Mouse (Mus musculus) lung, adult 18-20 months (tissue): ENCODE results near the gene Rps6ka2.
A peak's percentile ranks its signal among the peaks of the same experiment; 100 is the strongest.
"Not testable (repeated sequence)": the region's sequence is repeated elsewhere in the genome, so short reads cannot be mapped to it uniquely, and the experiment has no call there.

ENCODE experiments used
- DNase-seq, 2 experiments: peaks; one replicate each; pipeline ENCODE4 v3.0.0; 2022; ENCODE audit warnings: mixed read lengths in 2 of 2

Rps6ka2 gene

DNA sequence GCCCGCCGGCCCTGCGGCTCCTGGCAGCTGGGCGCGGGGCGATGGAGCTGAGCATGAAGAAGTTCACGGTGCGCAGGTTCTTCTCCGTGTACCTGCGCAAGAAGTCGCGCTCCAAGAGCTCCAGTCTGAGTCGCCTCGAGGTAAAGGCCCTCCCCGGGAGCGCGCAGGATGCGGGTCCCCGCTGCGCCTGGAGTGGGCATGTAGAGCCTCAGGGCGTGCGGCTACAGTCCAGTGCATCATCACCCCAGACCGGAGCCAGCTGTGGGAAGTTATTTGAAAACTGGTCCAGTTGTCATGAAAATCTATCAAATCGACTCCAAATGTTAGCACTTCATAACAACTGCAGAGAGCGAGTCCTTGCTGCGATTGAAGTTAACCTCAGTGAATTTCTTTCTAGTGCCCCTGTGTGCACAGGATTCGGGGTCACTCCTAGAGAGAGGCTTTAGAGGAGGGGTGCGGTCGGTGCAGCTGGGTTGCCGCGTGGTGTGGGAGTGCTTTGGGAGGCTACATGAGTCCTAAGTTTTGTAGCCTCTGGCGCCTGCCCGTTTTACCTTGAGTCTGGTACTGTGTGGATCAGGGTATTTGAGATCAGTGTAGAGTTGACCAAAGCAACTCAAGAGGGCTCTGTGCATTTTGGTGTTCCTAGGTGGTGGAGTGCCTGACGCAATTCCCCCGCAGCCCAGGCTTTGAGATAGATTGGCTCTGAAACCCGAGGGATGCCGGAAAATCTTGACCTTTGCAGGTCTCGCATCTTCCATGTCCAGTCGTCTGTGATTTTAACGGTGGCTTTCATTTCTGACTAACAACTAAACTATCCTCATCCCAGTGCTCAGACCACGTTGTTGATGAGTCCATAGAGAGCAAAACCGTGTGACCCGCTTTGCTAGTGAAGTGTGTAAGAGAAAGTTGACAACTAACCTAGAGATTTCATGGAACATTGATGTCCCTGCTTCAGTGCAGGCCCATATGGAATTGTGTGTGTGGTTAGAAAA lies 685 bp downstream of the Rps6ka2 start:
- DNase-seq = peak in 1 of 2 experiments; percentile 25

GRCm38 (mm10) chr17:7173331-7174028 lies 3.6 kb downstream of the Rps6ka2 start:
- DNase-seq = peak in 1 of 2 experiments; percentile 31

DNA sequence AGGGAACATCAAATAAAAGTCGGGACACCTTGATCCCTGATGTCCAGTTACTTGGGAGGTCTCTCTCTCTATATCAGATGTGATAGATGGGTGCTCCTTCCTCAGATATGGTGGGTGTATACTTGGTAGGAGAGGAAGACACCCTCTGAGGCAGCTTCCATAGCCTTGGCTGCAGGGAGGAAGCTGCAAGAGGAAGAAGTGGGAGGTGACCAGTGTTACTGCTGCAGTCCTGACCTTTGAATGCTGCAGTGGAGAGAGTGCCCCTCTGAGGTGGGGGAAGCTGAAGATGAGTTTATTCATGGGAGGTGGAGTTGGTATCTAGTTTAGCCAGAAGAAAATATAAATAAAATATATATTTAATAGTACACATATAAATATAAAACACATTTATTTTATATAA lies 5.4 kb downstream of the Rps6ka2 start:
- DNase-seq = no peak

- DNase-seq = peak; percentile 32 to 52
Measured at GRCm38 (mm10) chr17:7176394-7176793, 6.5 kb downstream of the Rps6ka2 start.

DNA sequence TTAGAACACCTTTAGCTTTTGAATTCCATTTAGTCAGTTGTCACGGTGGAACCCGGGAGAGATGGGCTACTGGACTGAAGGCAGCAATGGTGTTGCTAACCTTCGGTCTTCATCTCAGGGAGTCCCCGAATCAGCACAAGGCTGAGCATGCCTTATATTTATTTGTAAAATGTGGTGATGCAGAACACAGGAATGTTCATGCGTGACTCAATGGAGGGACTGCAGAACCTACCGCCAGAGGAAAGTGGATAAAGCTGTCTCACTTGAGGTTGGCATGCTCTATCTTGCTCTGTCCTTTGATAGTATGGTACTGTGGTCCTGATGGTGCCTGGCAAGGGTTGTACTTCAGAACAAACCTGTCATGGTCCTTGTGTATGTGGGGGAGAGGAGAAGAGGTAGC lies 8.3 kb downstream of the Rps6ka2 start:
- DNase-seq = no peak

GRCm38 (mm10) chr17:7182187-7182586 lies 12.3 kb downstream of the Rps6ka2 start:
- DNase-seq = no peak

DNA sequence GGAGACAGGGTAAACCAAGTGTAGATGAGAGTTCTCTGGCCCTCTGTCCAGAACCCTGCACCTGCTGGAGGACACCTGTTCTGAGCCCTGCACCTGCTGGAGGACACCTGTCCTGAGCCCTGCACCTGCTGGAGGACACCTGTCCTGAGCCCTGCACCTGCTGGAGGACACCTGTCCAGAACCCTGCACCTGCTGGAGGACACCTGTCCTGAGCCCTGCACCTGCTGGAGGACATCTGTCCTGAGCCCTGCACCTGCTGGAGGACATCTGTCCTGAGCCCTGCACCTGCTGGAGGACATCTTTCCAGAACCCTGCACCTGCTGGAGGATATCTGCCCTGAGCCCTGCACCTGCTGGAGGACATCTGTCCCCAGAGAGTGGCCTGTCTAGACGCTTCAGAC lies 17.1 kb downstream of the Rps6ka2 start:
- not testable (repeated sequence) for DNase-seq

DNA sequence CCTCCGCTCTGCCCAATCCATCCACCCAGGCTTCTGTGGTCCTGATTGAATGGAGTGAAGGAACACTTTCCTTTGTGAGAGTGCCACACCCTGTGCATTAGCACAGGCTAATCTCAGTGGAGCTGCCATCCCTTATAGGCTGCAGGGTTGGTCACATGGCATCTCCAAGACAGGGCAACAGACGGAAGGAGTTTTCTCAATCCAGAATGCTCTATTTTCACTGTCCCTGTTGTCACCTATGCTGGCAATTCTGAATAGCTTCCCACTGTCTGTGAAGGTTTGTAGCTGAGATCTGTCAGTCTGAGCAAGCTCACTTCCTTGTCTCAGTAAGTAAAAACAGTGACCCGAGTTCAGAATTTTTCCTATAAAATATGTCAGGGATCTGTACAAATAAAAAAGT lies 19.5 kb downstream of the Rps6ka2 start:
- DNase-seq = no peak

DNA sequence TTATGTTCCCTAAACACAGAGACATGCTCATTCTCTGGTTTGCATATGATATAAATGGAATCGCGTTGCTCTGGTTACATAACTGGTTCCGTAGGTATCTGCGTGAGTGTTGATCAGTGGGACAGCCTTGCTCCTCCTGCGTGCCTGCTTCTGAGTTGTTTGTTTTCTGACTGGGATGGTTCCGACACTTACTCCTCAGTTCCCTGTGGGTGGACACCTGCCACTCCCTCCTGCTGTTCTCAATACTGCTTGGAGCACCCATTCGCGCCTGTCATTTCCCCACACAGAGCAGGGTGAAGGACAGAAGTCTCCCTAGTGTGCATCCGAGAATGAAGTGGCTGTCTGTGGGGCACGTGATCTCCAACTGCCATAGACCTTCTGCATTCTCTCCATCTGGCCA lies 20.1 kb downstream of the Rps6ka2 start:
- no peak for DNase-seq

GRCm38 (mm10) chr17:7194140-7194840 lies 24.4 kb downstream of the Rps6ka2 start:
- peak; percentile 56 to 71 for DNase-seq

DNA sequence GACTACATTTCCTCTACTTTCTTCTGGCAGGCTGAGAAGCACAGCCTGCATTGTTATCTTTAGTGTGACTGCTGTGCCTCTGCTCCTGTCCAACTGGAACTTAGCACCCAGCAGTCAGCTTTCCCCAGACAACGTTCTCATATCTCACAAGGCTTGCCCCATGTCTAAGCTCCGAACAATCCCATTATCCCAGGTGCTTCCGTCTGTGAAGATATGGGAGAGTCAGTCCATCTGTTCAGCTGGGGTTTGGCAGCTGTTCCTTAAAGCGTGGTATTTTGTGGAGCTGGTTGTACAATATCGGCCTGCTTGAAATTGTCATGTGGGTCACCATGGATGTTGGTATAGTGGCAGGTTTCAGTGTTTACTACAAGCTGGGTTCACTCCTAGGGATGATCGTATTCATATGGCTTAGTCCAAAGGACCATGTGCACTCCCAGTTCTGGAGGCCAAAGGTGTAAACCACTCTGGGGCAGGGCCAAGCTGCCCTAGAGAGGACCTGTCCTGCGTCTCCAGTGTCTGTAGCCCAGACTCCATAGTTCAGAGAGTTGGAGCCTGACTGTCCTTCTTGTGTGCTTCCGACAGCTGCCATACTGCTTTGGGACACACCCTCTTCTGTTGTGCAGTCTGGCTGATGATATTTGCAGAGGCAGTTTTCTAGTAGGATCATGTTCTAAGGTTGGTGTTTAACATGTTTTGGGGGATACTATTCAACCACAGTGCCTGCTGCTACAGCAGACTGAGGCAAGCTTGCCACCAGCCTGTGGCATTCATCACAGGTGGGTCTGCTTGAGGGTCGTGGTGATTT lies 27.4 kb downstream of the Rps6ka2 start:
- DNase-seq = no peak

- DNase-seq = no peak
Measured at GRCm38 (mm10) chr17:7204771-7205406, 35.0 kb downstream of the Rps6ka2 start.

- no peak for DNase-seq
Measured at GRCm38 (mm10) chr17:7206434-7207145, 36.7 kb downstream of the Rps6ka2 start.

GRCm38 (mm10) chr17:7210648-7211047 lies 40.7 kb downstream of the Rps6ka2 start:
- no peak for DNase-seq

GRCm38 (mm10) chr17:7211893-7212292 lies 42.0 kb downstream of the Rps6ka2 start:
- DNase-seq = no peak

DNA sequence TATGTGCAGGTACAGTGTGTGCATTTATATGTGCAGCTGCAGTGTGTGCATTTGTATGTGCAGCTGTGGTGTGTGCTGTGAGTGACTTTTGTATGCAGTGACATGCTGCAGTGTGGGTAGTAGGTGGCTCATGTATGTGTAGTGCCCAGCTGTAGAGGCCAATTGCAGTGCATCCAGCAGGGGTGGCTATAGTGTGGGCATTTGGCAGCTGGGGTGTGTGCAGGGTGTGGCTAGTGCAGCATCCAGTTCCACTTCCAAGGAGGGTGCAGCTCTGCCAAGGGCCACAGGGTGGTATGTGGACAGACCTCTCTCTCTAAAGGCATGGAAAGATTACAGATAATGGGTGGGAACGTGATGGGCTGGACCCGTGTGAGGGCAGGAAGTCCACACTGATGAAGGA lies 43.3 kb downstream of the Rps6ka2 start:
- DNase-seq = no peak

DNA sequence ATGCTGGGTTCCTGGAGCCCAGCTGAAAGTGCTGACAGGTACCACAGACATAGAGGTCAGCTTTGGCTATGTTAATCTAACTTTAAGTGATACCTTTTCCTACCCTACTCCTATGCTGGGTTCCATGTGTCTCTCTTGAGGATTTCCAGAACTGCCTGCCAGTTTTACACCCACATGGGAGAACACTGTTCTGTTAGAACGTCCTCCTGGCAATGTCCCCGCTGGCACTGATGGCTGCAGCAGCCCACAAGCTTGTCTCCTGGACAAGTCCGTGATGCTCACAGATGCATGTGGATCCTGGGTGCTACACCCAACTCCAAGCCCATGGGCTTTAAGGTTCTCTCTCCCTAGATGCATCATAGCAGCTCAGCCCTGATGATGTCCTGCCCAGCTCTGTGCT lies 44.1 kb downstream of the Rps6ka2 start:
- no peak for DNase-seq

DNA sequence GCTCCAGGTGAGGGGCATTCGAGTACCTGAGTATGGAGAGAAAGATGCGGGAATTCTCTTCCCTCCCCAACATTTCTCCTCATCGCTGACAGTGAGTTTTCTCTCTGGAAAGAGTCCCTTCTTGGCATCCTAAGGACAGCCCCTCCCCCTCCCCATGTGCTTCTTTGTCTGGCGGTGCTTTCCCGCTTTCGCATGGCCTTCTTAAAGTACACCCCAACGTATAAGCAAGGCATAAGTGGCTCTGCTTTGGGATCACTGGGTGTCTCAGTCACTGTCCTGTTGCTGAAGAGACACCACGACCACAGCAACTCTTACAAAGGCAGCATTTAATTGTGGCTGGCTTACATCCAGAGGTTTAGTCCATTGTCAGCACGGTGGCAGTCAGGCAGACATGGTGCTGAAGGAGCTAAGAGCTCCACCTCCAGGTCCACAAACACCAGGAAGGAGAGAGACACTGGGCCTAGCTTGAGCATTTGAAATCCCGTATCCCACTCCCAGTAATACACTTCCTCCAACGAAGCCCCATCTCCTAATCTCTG lies 47.9 kb downstream of the Rps6ka2 start:
- no peak for DNase-seq

- no peak for DNase-seq
Measured at GRCm38 (mm10) chr17:7218396-7218795, 48.5 kb downstream of the Rps6ka2 start.

DNA sequence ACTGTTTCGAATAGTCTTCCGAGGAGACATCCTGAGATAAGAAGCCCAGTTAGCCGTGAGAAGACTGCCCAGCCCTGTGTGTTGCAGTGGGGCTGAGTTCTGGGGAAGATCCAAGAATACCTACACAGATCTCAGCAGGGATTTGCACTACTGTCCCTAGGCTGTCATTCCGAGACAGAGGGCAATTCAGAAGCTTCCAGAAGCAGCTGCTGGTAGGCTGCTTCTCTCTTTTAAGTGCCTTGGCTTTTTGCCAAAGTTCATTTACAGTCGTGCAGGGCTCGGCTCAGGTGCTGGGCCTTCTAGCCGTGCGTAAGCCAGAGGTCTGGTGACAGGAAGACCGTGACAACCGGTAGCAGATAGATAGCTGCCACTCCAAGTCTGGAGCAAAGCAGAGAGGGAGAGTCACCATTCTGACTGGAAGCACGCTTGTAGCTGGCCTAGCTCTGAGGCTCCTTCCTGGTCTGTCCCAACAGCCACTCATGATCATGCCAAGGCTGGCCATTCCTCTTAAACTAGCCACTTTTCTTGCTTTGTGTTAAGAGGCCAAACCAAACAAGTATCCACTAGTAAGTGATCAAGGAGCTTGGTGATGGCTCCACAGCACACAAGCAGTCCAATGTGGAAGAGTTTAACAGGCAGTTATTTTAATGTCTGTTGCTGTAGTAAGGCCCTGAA lies 49.3 kb downstream of the Rps6ka2 start:
- no peak for DNase-seq
